Mouse (Mus musculus) common myeloid progenitor, adult 5-6 weeks (primary cell): ENCODE results near the gene Mphosph9. TPM values are rescaled to one million over a fixed set of nuclear protein-coding genes. Genes with fewer than 3 reads are reported as not detected.
"Not testable (repeated sequence)": the region's sequence is repeated elsewhere in the genome, so short reads cannot be mapped to it uniquely, and the experiment has no call there.

Experiments used
- ATAC-seq: replicated peaks from 2 replicates; pipeline ENCODE4 v1.8.0; 2016; ENCODE audit warnings: low read depth, mild to moderate bottlenecking, moderate TSS enrichment, inconsistent platforms; ENCODE audit not compliant: poor library complexity, severe bottlenecking
- total RNA-seq: library from RNA; stranded (forward); fragments of 200-1000, 187-1606 nt; gene quantifications from 2 replicates; pipeline ENCODE4 v1.2.3, GENCODE M21; 2017

Gene Mphosph9
- total RNA-seq, 1 experiment from 2014 or later, result 40.4 TPM

- no peak for ATAC-seq
Measured at GRCm38 (mm10) chr5:124219431-124219830, 108.3 kb downstream of the Mphosph9 start.

- ATAC-seq, result no peak
Measured at GRCm38 (mm10) chr5:124218986-124219385, 108.8 kb downstream of the Mphosph9 start.

GRCm38 (mm10) chr5:124217566-124218249 lies 110.1 kb downstream of the Mphosph9 start:
- ATAC-seq, result no peak

GRCm38 (mm10) chr5:124217092-124217491 lies 110.7 kb downstream of the Mphosph9 start:
- not testable (repeated sequence) for ATAC-seq

GRCm38 (mm10) chr5:124216403-124216802 lies 111.4 kb downstream of the Mphosph9 start:
- no peak for ATAC-seq

- ATAC-seq, result no peak
Measured at GRCm38 (mm10) chr5:124215647-124216046, 112.1 kb downstream of the Mphosph9 start.

GRCm38 (mm10) chr5:124214516-124215145 lies 113.1 kb downstream of the Mphosph9 start:
- peak; percentile 47; the same call in 1 of the 2 replicates for ATAC-seq

GRCm38 (mm10) chr5:124213588-124214469 lies 113.9 kb downstream of the Mphosph9 start:
- ATAC-seq, result no peak

- no peak for ATAC-seq
Measured at GRCm38 (mm10) chr5:124211669-124212068, 116.1 kb downstream of the Mphosph9 start.

GRCm38 (mm10) chr5:124211234-124211633 lies 116.5 kb downstream of the Mphosph9 start:
- ATAC-seq, result no peak

GRCm38 (mm10) chr5:124210281-124211016 lies 117.3 kb downstream of the Mphosph9 start:
- ATAC-seq, result no peak

- peak; percentile 52; the same call in 1 of the 2 replicates for ATAC-seq
Measured at GRCm38 (mm10) chr5:124209850-124210249, 117.9 kb downstream of the Mphosph9 start.

- no peak for ATAC-seq
Measured at GRCm38 (mm10) chr5:124208030-124208429, 119.7 kb downstream of the Mphosph9 start.

GRCm38 (mm10) chr5:124206481-124207038 lies 121.2 kb downstream of the Mphosph9 start:
- no peak for ATAC-seq

- ATAC-seq, result no peak
Measured at GRCm38 (mm10) chr5:124205809-124206380, 121.9 kb downstream of the Mphosph9 start.

- no peak for ATAC-seq
Measured at GRCm38 (mm10) chr5:124205211-124205610, 122.6 kb downstream of the Mphosph9 start.

GRCm38 (mm10) chr5:124204127-124204794 lies 123.5 kb downstream of the Mphosph9 start:
- no peak for ATAC-seq

- ATAC-seq, result no peak
Measured at GRCm38 (mm10) chr5:124203251-124203650, 124.5 kb downstream of the Mphosph9 start.

GRCm38 (mm10) chr5:124202071-124202470 lies 125.7 kb downstream of the Mphosph9 start:
- no peak for ATAC-seq
